In the genomic region with DNA sequence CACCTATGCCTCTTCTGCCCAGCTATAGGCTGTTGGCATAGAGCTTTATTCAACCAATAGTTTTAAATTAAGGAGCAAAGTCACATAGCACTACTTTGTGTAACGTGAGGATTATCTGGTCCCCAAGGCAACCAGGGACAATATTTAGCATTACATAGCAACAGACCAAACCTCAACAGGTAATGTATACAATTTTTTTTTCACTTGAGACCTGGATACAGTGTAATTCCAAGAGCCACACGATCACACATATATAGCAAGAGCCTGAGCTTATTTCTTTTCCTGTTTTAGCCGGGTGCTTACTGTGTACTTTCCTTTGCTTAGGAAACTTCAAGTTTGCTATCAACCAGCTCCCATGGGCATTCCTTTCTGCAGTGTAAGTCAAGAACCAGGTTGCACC, we compare ENCODE assay signal across 15 mouse cellular contexts.
"Had no signal": no experiment of that assay in that cellular context is flagged by ENCODE, and none has a peak within 500 bp of the region (broad histone marks: within the 10 kb centered on the region; RNA-seq: fewer than 3 reads in every experiment).

No protein-coding gene starts in this region.

- H3K4me3 ChIP-seq: midbrain, embryonic 10.5 days; midbrain, embryonic 12.5 days; myocyte; neural tube, embryonic 13.5 days; stomach, embryonic 15.5 days had no signal

- ATAC-seq: midbrain, embryonic 16.5 days had no signal

- H3K9ac ChIP-seq: lung, embryonic 14.5 days; midbrain, embryonic 12.5 days; neural tube, embryonic 13.5 days; stomach, embryonic 15.5 days had no signal

- H3K4me2 ChIP-seq: lung, embryonic 14.5 days; midbrain, embryonic 12.5 days; neural tube, embryonic 13.5 days; stomach, embryonic 15.5 days had no signal

- H3K27me3 ChIP-seq: midbrain, embryonic 12.5 days; neural tube, embryonic 13.5 days; stomach, embryonic 15.5 days had no signal

- H3K36me3 ChIP-seq: midbrain, embryonic 10.5 days; midbrain, embryonic 12.5 days; neural tube, embryonic 13.5 days; stomach, embryonic 15.5 days had no signal

- H3K27ac ChIP-seq: midbrain, embryonic 10.5 days; midbrain, embryonic 12.5 days; neural tube, embryonic 13.5 days; stomach, embryonic 15.5 days had no signal

- DNase-seq: lung, adult 18-20 months; lung, embryonic 14.5 days; lung, postnatal 10 days; lung, postnatal 4 days; midbrain, embryonic 14.5 days; right cerebral cortex, postnatal 14 days; thymus, adult 2 months; thymus, postnatal 25 days; thymus, postnatal 4 days had no signal

- H3K4me1 ChIP-seq: midbrain, embryonic 10.5 days; midbrain, embryonic 12.5 days; neural tube, embryonic 13.5 days; stomach, embryonic 15.5 days had no signal

- H3K9me3 ChIP-seq: midbrain, embryonic 10.5 days; midbrain, embryonic 12.5 days; neural tube, embryonic 13.5 days; stomach, embryonic 15.5 days had no signal
